Mouse (Mus musculus) forebrain, embryonic 11.5 days (tissue): ENCODE results near the gene Acp7. TPM values are rescaled to one million over a fixed set of nuclear protein-coding genes. Genes with fewer than 3 reads are reported as not detected.
A peak's percentile ranks its signal among the peaks of the same experiment; 100 is the strongest.
"Not testable (repeated sequence)": the region's sequence is repeated elsewhere in the genome, so short reads cannot be mapped to it uniquely, and the experiment has no call there.

Experiments used
- ATAC-seq: fragments of 200-750 bp; cut with Nextera tagmentation; replicated peaks from 2 replicates; pipeline ENCODE4 v1.8.0; 2017; ENCODE audit warnings: moderate TSS enrichment; ENCODE audit not compliant: low FRiP score
- DNase-seq: peaks from one replicate; pipeline ENCODE4 v3.0.0-alpha.2; 2017; ENCODE audit warnings: low spot score
- H3K27ac ChIP-seq: fragments of 300-500 bp; sonication (generic); 2 replicates; pipeline ENCODE4 v1.5.1; 2014; ENCODE audit warnings: low read depth, low read length
- H3K27me3 ChIP-seq: fragments of 300-500 bp; sonication (generic); 2 replicates; pipeline ENCODE4 v1.6.1; 2014; ENCODE audit warnings: mild to moderate bottlenecking, low read length, mixed read lengths; ENCODE audit not compliant: control insufficient read depth, insufficient read depth
- H3K36me3 ChIP-seq: fragments of 300-500 bp; sonication (generic); 2 replicates; pipeline ENCODE4 v1.6.1; 2014; ENCODE audit warnings: mild to moderate bottlenecking, low read length, moderate library complexity, mixed read lengths; ENCODE audit not compliant: control insufficient read depth, insufficient read depth
- H3K4me1 ChIP-seq: fragments of 300-500 bp; sonication (generic); replicated peaks from 2 replicates; pipeline ENCODE4 v1.6.1; 2014; ENCODE audit warnings: low read length, mixed read lengths; ENCODE audit not compliant: control insufficient read depth, insufficient read depth
- H3K4me2 ChIP-seq: fragments of 300-500 bp; sonication (generic); 2 replicates; pipeline ENCODE4 v1.6.1; 2014; ENCODE audit warnings: low read depth, mild to moderate bottlenecking, low read length, moderate library complexity, mixed read lengths; ENCODE audit not compliant: severe bottlenecking
- H3K4me3 ChIP-seq: fragments of 300-500 bp; sonication (generic); 2 replicates; pipeline ENCODE4 v1.5.1; 2014; ENCODE audit warnings: low read depth, low read length
- H3K9ac ChIP-seq: fragments of 300-500 bp; sonication (generic); 2 replicates; pipeline ENCODE4 v1.6.1; 2014; ENCODE audit warnings: low read length
- H3K9me3 ChIP-seq: fragments of 300-500 bp; sonication (generic); 2 replicates; pipeline ENCODE4 v1.6.1; 2016; ENCODE audit warnings: low read length, mixed read lengths; ENCODE audit not compliant: control insufficient read depth
- WGBS: fragments of 180-500 bp; shearing (Covaris S2); extraction: QIAGEN DNeasy Blood & Tissue Kit; methylation state at CpG from one replicate; pipeline ENCODE4 v1.1.7; 2014; 5-methylcytosine and 5-hydroxymethylcytosine counted together
- polyA plus RNA-seq: library from polyadenylated mRNA; unstranded; fragments of >200 nt; fragmentation: Nextera tagmentation; extraction: Ambion mirVana; gene quantifications from 2 replicates; pipeline ENCODE4 v1.2.1, GENCODE M21; 2014

Gene Acp7
- polyA plus RNA-seq, result not detected in 2 replicates

DNA sequence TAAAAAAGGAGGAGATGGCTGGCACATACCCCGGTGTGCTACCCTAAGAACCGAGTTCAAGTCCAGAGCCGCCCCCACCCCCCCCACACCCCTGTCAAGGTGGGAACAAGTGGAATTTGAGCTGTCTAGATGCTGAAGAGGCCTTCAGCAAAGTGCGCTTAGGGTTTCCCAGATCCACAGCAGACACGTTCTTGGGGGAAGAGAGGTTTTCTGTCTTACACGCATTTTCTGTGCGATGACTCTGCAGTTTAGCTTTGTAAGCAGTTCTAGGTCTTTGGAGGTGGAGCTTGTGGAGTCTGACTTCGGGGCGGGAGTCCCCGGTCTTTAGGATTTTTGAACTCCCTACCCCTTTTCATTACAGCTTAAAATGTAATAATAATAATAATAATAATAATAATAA lies at the start of gene Acp7:
Gene Acp7, minus strand, starts transcription at position 260 of the 400 bp plus-strand sequence.
- Histone ChIP-seq H3K4me3 (peak within 1 kb of the TSS; percentile 9; the same call in 1 of the 2 replicates), H3K27me3 (peaks cover 24% of the 10 kb centered on the region), H3K27ac (no peak within 1 kb of the TSS), H3K9me3 (no peaks in the 10 kb centered on the region), H3K4me2 (peak within 1 kb of the TSS; percentile 29), H3K36me3 (no peaks in the 10 kb centered on the region), H3K9ac (no peak within 1 kb of the TSS), H3K4me1 (peaks cover 6% of the 10 kb centered on the region; the same call in 1 of the 2 replicates)
- no peak for DNase-seq
- ATAC-seq, result no peak
- whole genome bisulfite sequencing, result 32% methylated on average over 10 of the region's 10 CpGs

DNA sequence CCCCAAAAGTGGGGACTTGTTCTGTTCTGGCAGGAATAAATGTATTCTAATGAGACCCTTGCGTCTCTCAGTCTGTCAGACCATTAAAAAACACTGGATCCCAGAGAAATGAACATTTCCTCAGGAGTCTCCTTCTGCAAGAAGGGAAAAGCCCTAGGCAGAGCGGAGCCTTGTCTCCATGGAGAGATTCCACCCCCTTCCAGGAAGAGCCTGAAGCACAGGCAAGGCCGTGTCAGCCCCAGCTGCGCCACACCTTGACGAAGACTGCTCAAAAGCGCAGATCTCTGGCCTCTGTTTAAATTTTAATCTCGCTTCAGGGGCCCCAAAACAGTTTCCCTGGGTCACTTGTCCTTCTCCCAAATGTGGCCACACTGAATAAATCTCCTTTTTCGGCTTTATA lies 46.5 kb upstream of the Acp7 start:
- no peak overlapping the region for H3K4me2 ChIP-seq
- WGBS, result 86% methylated on average over 8 of the region's 8 CpGs
- ATAC-seq (no peak), DNase-seq (no peak)
- H3K27me3 ChIP-seq, result no peaks in the 10 kb centered on the region
- H3K27ac ChIP-seq, result no peak overlapping the region
- no peak overlapping the region for H3K9ac ChIP-seq
- H3K4me3 ChIP-seq, result no peak overlapping the region
- no peaks in the 10 kb centered on the region for H3K9me3 ChIP-seq
- H3K36me3 ChIP-seq, result no peaks in the 10 kb centered on the region
- H3K4me1 ChIP-seq, result no peaks in the 10 kb centered on the region

DNA sequence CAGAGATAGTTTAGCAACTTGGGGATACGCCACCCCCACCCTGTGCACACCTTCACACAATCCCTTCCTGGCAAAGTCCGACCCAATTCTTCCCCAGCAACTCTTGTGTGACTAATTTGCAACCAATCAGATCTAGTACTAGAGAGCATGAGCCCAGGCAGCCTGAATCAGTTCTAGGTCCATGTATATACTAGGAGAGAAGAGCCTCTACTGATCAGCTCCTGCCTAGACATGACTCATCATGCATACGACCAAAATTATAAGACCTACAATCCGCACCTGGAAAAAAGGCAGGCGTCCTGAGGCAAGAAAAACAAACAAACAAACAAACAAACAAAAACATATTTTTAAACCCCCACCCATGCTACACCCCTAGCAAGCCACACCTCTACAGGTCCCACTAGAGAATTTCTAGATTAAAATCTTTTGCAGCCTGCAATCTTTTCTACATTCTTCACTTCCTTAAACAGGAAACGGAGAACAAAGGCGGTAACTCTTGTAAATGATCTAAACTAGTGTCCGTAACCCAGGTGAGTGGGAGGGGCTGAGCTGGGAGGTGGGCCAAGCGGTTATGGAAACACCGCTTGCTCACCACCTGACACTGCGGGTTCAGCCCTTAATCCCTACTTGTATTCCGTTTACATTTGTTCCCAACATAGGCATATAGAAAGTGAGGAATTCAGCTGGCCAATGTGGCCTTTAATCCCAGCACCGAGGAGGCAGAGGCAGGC lies 45.8 kb upstream of the Acp7 start:
- 85% methylated on average over 13 of the region's 13 CpGs for WGBS

DNA sequence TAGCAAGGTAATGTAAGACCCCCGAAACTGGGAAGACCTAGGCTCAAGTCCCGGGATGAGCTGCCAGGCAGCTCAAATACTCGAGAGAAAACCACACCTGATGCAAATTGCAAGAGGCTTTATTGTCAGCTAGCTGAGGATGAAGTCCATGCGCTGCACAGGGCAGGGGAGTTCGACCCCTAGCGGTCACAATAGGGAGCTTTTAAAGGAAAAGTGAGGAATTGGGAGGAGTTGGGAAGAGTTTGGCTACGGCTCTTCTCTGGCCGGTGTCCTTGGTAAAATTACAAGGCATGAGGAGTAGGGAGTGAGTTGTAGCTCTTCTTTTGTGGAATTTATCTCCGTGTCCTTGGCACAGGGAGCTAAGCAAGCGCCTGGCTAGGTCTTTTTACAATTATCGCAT lies 44.6 kb upstream of the Acp7 start:
- Histone ChIP-seq H3K9me3 (no peaks in the 10 kb centered on the region), H3K4me1 (no peaks in the 10 kb centered on the region), H3K27ac (no peak overlapping the region), H3K9ac (no peak overlapping the region), H3K36me3 (no peaks in the 10 kb centered on the region), H3K4me2 (no peak overlapping the region), H3K4me3 (no peak overlapping the region), H3K27me3 (no peaks in the 10 kb centered on the region)
- 54% methylated on average over 11 of the region's 11 CpGs for WGBS
- ATAC-seq (no peak), DNase-seq (no peak)

More for the DNA sequence above, 45.8 kb upstream of the Acp7 start:
- Histone ChIP-seq H3K9ac (no peak overlapping the region), H3K9me3 (no peaks in the 10 kb centered on the region), H3K36me3 (no peaks in the 10 kb centered on the region), H3K27ac (no peak overlapping the region), H3K4me2 (no peak overlapping the region), H3K27me3 (no peaks in the 10 kb centered on the region), H3K4me1 (no peaks in the 10 kb centered on the region), H3K4me3 (no peak overlapping the region)
- ATAC-seq (no peak), DNase-seq (no peak)

DNA sequence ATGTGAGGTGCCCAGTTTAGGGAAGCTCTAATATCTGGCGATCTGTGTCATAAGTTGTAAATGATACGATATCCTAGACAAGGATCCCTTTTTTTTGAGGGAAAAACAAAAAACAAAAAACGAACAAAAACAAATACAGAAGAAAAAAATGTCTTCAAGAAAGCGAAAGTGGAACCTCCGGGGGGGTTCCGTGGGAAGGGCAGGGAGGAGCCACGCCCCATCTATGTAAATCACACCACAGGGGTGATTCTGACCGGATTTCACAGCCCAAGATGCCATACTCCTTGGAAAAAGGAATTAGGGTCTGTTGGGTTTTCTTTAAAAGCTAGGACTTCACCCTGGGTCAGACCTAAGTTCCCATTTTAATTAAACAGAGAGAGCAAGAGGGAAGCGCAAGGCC lies 43.9 kb upstream of the Acp7 start:
- no peaks in the 10 kb centered on the region for H3K36me3 ChIP-seq
- WGBS, result 78% methylated on average over 9 of the region's 9 CpGs
- H3K27me3 ChIP-seq, result no peaks in the 10 kb centered on the region
- ATAC-seq, result no peak
- no peak overlapping the region for H3K27ac ChIP-seq
- H3K9ac ChIP-seq, result no peak overlapping the region
- H3K4me2 ChIP-seq, result no peak overlapping the region
- H3K4me3 ChIP-seq, result no peak overlapping the region
- H3K4me1 ChIP-seq, result no peaks in the 10 kb centered on the region
- no peak for DNase-seq
- no peaks in the 10 kb centered on the region for H3K9me3 ChIP-seq

DNA sequence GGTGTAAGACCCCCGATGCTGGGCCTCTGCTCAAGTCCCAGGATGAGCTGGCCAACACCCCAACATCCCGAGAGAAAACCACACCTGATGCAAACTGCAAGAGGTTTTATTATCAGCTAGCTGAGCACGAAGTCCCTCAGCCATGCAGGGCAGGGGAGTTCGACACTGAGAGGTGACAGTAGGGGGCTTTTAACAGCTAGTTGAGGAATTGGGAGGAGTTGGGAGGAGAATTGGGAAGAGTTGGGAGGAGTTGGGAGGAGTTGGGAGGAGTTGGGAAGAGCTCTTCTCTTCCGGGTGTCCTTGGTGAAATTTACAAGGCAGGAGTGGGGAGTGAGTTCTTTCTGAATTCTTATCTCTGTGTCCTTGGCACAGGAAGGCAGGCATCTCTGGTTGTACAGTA lies 41.7 kb upstream of the Acp7 start:
- H3K4me2 ChIP-seq, H3K4me1 ChIP-seq, H3K27ac ChIP-seq, H3K4me3 ChIP-seq, H3K27me3 ChIP-seq, H3K9ac ChIP-seq, H3K36me3 ChIP-seq, ATAC-seq, DNase-seq, H3K9me3 ChIP-seq: not testable (repeated sequence)
- 72% methylated on average over 5 of the region's 5 CpGs for WGBS

DNA sequence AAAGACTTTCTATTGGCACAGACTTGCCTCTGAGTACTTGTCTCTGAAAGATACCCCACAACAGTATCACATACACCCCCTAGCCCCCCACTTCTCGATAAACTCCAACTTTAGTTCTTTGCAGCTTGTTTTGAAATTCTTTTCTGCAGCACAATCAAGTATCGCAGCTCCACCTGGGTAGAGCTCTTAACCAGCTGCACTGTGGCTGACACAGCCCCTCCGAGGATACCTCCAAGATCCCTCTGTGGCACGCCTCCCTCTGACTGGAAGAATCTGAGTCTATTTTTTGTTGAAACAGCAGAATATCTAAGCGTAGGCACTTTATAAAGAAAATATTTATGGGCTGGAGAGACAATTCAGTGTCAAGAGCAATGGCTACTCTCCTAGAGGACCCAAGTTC lies 41.1 kb upstream of the Acp7 start:
- H3K36me3 ChIP-seq, result no peaks in the 10 kb centered on the region
- WGBS, result 86% methylated on average over 5 of the region's 5 CpGs
- DNase-seq, result no peak
- no peaks in the 10 kb centered on the region for H3K4me1 ChIP-seq
- no peak for ATAC-seq
- H3K9ac ChIP-seq, result no peak overlapping the region
- H3K4me3 ChIP-seq, result no peak overlapping the region
- H3K9me3 ChIP-seq, result no peaks in the 10 kb centered on the region
- no peaks in the 10 kb centered on the region for H3K27me3 ChIP-seq
- H3K27ac ChIP-seq, result no peak overlapping the region
- no peak overlapping the region for H3K4me2 ChIP-seq

DNA sequence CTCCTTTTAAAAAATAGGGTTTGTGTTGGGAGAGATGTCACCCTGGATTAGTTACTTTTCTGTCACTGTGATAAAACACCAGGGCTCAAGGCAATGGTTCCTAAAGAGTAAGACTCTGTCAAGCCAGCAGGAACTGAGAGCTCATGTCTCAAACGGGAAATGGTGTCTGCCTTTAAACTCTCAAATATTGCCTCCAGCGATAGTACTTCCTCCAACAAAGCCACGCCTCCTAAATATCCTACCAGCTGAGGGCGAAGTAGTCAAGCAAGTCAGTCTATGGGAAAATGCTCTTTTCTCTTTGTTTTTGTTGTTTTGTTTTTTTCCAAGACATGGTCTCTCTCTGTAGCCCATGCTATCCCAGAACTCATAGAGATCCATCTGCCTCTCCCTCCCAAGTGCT lies 40.0 kb upstream of the Acp7 start:
- no peak for ATAC-seq
- no peak overlapping the region for H3K9ac ChIP-seq
- DNase-seq, result no peak
- H3K4me3 ChIP-seq, result no peak overlapping the region
- 77% methylated on average over 4 of the region's 4 CpGs for WGBS
- no peaks in the 10 kb centered on the region for H3K27me3 ChIP-seq
- no peaks in the 10 kb centered on the region for H3K4me1 ChIP-seq
- H3K36me3 ChIP-seq, result no peaks in the 10 kb centered on the region
- no peaks in the 10 kb centered on the region for H3K9me3 ChIP-seq
- H3K4me2 ChIP-seq, result no peak overlapping the region
- H3K27ac ChIP-seq, result no peak overlapping the region
